Mouse (Mus musculus): Measurements from ENCODE around the gene Bcam. TPM values are rescaled to one million over a fixed set of nuclear protein-coding genes. Genes with fewer than 3 reads are reported as not detected.

Gene Bcam
- polyA plus RNA-seq, 1 experiment from 2014 or later, result 8.8 TPM

DNA sequence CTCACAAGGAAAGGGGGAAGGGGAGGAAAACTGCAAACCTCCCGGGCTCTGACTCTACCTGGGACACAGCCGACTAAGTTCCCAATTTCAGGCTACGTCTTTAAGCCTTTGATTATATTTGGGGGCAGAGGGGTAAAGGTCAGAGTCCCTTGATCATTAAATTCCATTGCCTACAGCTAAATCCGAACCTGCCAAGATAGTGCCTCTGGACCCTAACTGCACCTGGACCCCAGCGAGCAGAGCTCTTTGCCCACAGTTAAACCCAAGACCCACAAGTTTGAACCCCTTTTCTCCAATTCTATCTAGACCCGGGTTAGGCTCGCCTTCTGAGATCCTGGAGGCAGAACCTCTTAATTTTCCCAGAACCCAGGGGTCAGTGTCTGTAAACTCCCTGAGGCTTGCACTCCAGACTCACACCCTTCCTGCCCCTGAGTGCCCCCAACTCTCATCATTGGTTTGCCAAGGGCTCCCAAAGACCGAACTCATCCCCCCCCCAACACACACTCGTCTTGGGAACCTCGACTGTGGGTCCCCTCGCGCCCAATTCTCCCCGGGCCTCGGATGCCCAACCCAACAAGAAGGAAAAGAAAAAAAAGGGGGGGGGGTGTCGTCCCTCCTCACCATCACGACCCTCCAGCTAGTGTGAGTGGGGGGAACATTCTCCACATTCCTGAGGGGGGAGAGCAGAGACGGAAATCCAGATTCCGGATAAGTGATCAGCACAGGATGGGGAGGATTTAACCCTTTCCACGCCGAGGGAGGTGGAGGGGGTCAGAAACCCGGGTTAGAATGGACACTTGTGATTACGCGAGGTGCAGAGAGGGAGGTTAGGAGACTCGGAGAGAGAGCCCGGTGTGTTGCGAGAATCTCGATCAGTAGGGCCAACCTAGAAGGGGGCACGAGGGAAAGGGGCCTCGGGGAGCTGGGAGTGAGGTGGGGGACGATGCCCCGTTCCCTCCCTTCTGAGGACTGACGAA is 22.3 kb downstream of the Bcam start:
- ATAC-seq (no peak), DNase-seq (no peak)
- peak overlapping the region; percentile 90 for H3K4me2 ChIP-seq (ENCODE audit: low read depth, low read length)
- H3K36me3 ChIP-seq (replicated peaks; ENCODE audit: insufficient read depth, low read length), result no peaks in the 10 kb centered on the region; the same call in 1 of the 2 replicates
- TF ChIP-seq CTCF (IDR thresholded peaks at IDR 0.05; ENCODE audit: low read depth), result no peak
- no peak for TF ChIP-seq EP300 (IDR thresholded peaks at IDR 0.05; ENCODE audit: low read depth)
- peaks cover 46% of the 10 kb centered on the region for H3K4me1 ChIP-seq (ENCODE audit: insufficient read depth)
- H3K9me3 ChIP-seq (ENCODE audit: low read length), result no peaks in the 10 kb centered on the region
- peak overlapping the region; percentile 61 for H3K4me3 ChIP-seq (ENCODE audit: low read depth, low read length)
- WGBS (ENCODE audit: insufficient replicate concordance), result 2% methylated on average over 31 of the region's 32 CpGs
- peak overlapping the region; percentile 72 for H3K27ac ChIP-seq (ENCODE audit: low read depth)
- H3K9ac ChIP-seq (replicated peaks), result peak overlapping the region; percentile 70
- H3K27me3 ChIP-seq (ENCODE audit: insufficient read depth, low read length), result no peaks in the 10 kb centered on the region

DNA sequence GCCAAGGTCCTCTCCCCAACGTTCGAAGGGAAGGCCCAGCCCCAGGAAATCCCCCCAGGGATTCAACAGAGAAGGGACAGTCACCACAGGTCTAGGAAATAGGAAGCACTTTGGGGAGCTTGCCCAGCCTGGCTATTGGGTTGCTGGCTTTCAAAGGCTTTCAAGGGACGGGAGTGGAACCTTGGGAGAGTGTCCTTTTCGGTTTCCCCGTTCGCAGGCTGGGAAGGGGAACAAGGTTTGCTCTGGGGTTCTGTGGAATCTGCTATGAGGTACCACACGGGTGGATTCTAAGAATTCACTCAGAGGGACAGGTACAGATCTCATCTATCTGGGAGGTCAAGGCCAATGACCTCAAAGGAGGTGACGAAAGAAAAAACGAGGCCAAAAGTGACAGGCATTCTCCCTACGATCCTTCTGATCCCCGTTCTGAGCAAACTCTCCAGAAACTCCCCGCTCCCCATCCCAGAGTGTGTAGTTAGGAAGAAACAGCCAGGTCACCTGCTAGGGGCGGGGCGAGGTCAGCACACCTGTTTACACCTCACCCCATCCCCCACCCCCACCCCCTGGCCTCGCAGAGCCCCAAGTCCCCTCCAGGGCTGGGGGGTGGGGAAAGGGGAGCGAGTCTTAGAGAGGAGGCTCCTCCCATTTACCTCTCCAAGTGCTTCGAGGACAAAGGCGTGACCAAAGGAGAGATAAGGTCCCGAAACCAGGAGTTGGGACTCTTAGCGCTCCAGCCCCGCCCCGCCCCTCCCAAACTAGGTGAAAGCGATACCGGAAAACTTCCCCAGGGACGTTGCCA is 23.2 kb downstream of the Bcam start:
- peaks cover 3% of the 10 kb centered on the region for H3K36me3 ChIP-seq (replicated peaks; ENCODE audit: insufficient read depth, low read length)
- 10% methylated on average over 25 of the region's 25 CpGs for WGBS (ENCODE audit: insufficient replicate concordance)
- peak overlapping the region; percentile 70 for H3K9ac ChIP-seq (replicated peaks)
- no peak for TF ChIP-seq CTCF (IDR thresholded peaks at IDR 0.05; ENCODE audit: low read depth)
- TF ChIP-seq EP300 (IDR thresholded peaks at IDR 0.05; ENCODE audit: low read depth), result no peak
- peak; percentile 61 for DNase-seq
- H3K4me3 ChIP-seq (ENCODE audit: low read depth, low read length), result peak overlapping the region; percentile 61
- H3K4me2 ChIP-seq (ENCODE audit: low read depth, low read length), result peak overlapping the region; percentile 90
- peaks cover 46% of the 10 kb centered on the region for H3K4me1 ChIP-seq (ENCODE audit: insufficient read depth)
- H3K27me3 ChIP-seq (ENCODE audit: insufficient read depth, low read length), result no peaks in the 10 kb centered on the region
- H3K27ac ChIP-seq (ENCODE audit: low read depth), result peak overlapping the region; percentile 72
- ATAC-seq, result no peak
- H3K9me3 ChIP-seq (ENCODE audit: low read length), result no peaks in the 10 kb centered on the region

DNA sequence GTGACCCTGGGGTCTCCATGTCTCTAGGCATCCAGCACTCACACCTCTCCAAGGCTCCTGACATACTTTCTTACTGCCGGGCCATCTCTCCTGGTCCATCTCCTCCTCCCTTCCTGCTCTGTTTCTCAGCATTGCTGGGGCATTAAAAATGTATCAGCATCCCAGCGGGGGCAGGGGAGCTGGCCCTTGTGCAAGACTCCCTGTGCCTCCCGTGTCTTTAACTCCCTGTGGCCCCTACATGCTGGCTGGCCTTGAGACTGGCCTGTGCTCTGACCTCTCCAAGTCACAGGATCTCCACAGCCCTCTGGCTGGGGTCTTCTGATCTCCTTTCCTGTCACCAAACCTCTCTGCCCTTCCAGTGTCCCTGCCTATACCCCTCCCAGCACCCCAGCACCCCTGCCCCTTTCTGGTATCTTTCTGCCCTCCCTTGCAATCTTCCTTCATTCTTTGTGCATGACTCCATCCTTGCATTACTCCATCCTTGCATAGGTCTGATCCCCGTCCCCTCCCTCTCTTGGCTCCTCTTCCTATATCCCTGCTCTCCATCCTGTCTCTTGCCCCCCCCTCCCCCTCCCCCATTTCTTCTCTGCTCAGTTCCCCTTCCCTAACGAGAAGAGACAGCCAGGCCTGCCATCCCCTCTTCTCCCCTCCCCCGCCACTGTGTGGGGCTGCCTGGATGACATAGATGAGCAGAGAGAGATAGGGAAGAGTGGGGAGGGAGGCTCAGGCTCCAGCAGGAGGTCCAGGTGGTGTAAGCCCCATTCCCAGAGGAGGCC is 24.2 kb downstream of the Bcam start:
- Histone ChIP-seq H3K4me2 (ENCODE audit: low read depth, low read length) (peak overlapping the region; percentile 90), H3K4me3 (ENCODE audit: low read depth, low read length) (peak overlapping the region; percentile 61; the same call in 1 of the 2 replicates), H3K9me3 (ENCODE audit: low read length) (no peaks in the 10 kb centered on the region), H3K4me1 (ENCODE audit: insufficient read depth) (peaks cover 50% of the 10 kb centered on the region), H3K27me3 (ENCODE audit: insufficient read depth, low read length) (no peaks in the 10 kb centered on the region), H3K9ac (replicated peaks) (no peak overlapping the region), H3K27ac (ENCODE audit: low read depth) (peak overlapping the region; percentile 72; the same call in 1 of the 2 replicates), H3K36me3 (replicated peaks; ENCODE audit: insufficient read depth, low read length) (peaks cover 3% of the 10 kb centered on the region)
- ATAC-seq, result no peak
- DNase-seq, result peak; percentile 34
- 46% methylated on average over 6 of the region's 6 CpGs for WGBS (ENCODE audit: insufficient replicate concordance)
- TF ChIP-seq EP300 (IDR thresholded peaks at IDR 0.05; ENCODE audit: low read depth), result no peak
- TF ChIP-seq CTCF (IDR thresholded peaks at IDR 0.05; ENCODE audit: low read depth), result no peak

DNA sequence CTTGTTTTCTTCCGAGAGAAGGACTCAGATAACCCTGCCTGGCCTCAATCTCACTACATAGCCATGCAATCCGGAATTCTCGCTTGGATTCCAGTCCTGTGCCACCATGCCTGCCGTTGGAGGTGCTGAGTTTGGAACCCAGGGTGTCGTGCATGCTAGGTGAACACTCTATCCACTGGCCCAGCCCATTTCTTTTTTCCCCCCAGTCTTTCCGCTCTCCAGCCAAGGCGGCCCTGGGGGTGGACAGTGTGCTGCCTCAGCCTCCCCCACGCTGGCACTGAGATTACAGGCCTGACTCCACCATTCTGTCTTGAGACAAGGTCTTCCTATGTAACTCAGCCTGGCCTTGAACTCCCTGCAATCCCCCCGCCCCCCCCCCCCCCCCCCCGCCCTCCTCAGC is 24.8 kb downstream of the Bcam start:
- peaks cover 52% of the 10 kb centered on the region for H3K4me1 ChIP-seq (ENCODE audit: insufficient read depth)
- no peak overlapping the region for H3K4me2 ChIP-seq (ENCODE audit: low read depth, low read length)
- H3K9ac ChIP-seq (replicated peaks), result no peak overlapping the region
- H3K27me3 ChIP-seq (ENCODE audit: insufficient read depth, low read length), result no peaks in the 10 kb centered on the region
- DNase-seq, result no peak
- H3K36me3 ChIP-seq (replicated peaks; ENCODE audit: insufficient read depth, low read length), result peaks cover 3% of the 10 kb centered on the region
- TF ChIP-seq EP300 (IDR thresholded peaks at IDR 0.05; ENCODE audit: low read depth), result no peak
- TF ChIP-seq CTCF (IDR thresholded peaks at IDR 0.05; ENCODE audit: low read depth), result no peak
- no peak for ATAC-seq
- 70% methylated on average over 9 of the region's 10 CpGs for WGBS (ENCODE audit: insufficient replicate concordance)
- no peak overlapping the region for H3K27ac ChIP-seq (ENCODE audit: low read depth)
- H3K9me3 ChIP-seq (ENCODE audit: low read length), result no peaks in the 10 kb centered on the region
- H3K4me3 ChIP-seq (ENCODE audit: low read depth, low read length), result no peak overlapping the region

DNA sequence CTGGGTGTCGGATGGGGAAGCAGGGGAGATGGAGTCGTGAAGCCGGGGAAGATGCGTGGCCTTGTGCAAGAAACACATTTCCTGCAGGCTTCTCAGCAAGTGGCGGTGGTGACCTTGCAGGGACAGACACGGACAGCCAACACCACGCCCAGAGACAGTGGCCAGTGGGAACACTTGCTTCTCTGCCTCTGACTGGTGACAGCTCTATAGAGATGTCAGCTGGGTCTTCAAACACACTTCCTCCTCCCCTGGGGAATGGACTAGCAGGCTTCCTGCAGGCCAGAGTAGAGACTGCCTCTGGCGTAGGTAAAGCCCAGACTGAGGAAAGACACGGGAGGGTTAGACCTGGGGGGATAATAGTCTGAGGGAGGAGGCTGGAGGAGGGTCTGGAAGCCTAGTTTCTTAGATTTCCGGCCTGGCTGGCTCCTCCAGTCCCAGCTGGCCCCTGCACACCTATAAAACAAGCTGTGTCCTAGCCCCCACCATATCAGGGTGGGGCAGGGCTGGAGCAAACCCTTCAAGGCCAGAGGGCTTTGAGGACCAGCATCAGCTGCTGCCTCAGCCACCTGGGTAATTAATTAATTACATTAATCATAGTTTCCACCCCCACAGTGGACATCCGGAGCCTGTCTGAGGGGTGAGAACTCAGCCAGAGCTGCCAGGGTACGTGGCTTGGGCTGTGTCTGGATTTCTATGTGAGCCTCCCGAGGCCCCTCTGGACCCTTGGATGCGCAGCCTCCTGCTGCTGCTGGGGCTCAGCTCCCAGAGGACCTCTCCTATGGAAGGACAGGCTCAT is 26.0 kb downstream of the Bcam start:
- no peak for TF ChIP-seq CTCF (IDR thresholded peaks at IDR 0.05; ENCODE audit: low read depth)
- no peak for TF ChIP-seq EP300 (IDR thresholded peaks at IDR 0.05; ENCODE audit: low read depth)
- 50% methylated on average over 14 of the region's 14 CpGs for WGBS (ENCODE audit: insufficient replicate concordance)
- Histone ChIP-seq H3K4me1 (ENCODE audit: insufficient read depth) (peaks cover 45% of the 10 kb centered on the region), H3K9ac (replicated peaks) (0 out of 2 replicates have a peak overlapping the region, but pooled peaks have one; percentile 16), H3K27me3 (ENCODE audit: insufficient read depth, low read length) (no peaks in the 10 kb centered on the region), H3K36me3 (replicated peaks; ENCODE audit: insufficient read depth, low read length) (peaks cover 3% of the 10 kb centered on the region), H3K9me3 (ENCODE audit: low read length) (no peaks in the 10 kb centered on the region), H3K27ac (ENCODE audit: low read depth) (no peak overlapping the region; the same call in 1 of the 2 replicates), H3K4me2 (ENCODE audit: low read depth, low read length) (no peak overlapping the region), H3K4me3 (ENCODE audit: low read depth, low read length) (no peak overlapping the region)
- ATAC-seq (no peak), DNase-seq (peak; percentile 40)
